Mouse (Mus musculus) CD4-positive helper T cell, adult 2 months (primary cell): ENCODE data around the gene Vstm4.
A peak's percentile ranks its signal among the peaks of the same experiment; 100 is the strongest.

Source experiments
- DNase-seq: peaks from one replicate; pipeline ENCODE4 v3.0.0-alpha.2; 2012; ENCODE audit warnings: low read depth, missing footprints, low spot score

Vstm4 gene

GRCm38 (mm10) chr14:32856681-32857328 lies at the start of gene Vstm4:
Gene Vstm4, plus strand, starts transcription at chr14:32856756.
- no peak for DNase-seq

GRCm38 (mm10) chr14:32810111-32810510 lies 46.4 kb upstream of the Vstm4 start:
- DNase-seq: no peak

GRCm38 (mm10) chr14:32812429-32812828 lies 44.1 kb upstream of the Vstm4 start:
- DNase-seq: no peak

- DNase-seq: no peak
Measured at GRCm38 (mm10) chr14:32814961-32815360, 41.6 kb upstream of the Vstm4 start.

GRCm38 (mm10) chr14:32816533-32816932 lies 40.0 kb upstream of the Vstm4 start:
- no peak for DNase-seq

GRCm38 (mm10) chr14:32817258-32817657 lies 39.3 kb upstream of the Vstm4 start:
- no peak for DNase-seq

GRCm38 (mm10) chr14:32819297-32819696 lies 37.3 kb upstream of the Vstm4 start:
- DNase-seq: no peak

- DNase-seq: no peak
Measured at GRCm38 (mm10) chr14:32822812-32823211, 33.7 kb upstream of the Vstm4 start.

- DNase-seq: no peak
Measured at GRCm38 (mm10) chr14:32823861-32824260, 32.7 kb upstream of the Vstm4 start.

GRCm38 (mm10) chr14:32824267-32825150 lies 32.0 kb upstream of the Vstm4 start:
- no peak for DNase-seq

- peak; percentile 7 for DNase-seq
Measured at GRCm38 (mm10) chr14:32825426-32826032, 31.0 kb upstream of the Vstm4 start.

GRCm38 (mm10) chr14:32827165-32827564 lies 29.4 kb upstream of the Vstm4 start:
- no peak for DNase-seq

- no peak for DNase-seq
Measured at GRCm38 (mm10) chr14:32827994-32828650, 28.4 kb upstream of the Vstm4 start.

- DNase-seq: no peak
Measured at GRCm38 (mm10) chr14:32833847-32834246, 22.7 kb upstream of the Vstm4 start, which contains the start of gene Fam170b. Gene Fam170b, plus strand, starts transcription at chr14:32833962.

GRCm38 (mm10) chr14:32835181-32835580 lies 21.4 kb upstream of the Vstm4 start:
- DNase-seq: no peak

GRCm38 (mm10) chr14:32835596-32835995 lies 21.0 kb upstream of the Vstm4 start:
- no peak for DNase-seq

- no peak for DNase-seq
Measured at GRCm38 (mm10) chr14:32836191-32836590, 20.4 kb upstream of the Vstm4 start.

GRCm38 (mm10) chr14:32842052-32842451 lies 14.5 kb upstream of the Vstm4 start:
- DNase-seq: no peak

- no peak for DNase-seq
Measured at GRCm38 (mm10) chr14:32854059-32854458, 2.5 kb upstream of the Vstm4 start.

GRCm38 (mm10) chr14:32856246-32856645 lies 310 bp upstream of the Vstm4 start:
- DNase-seq: no peak

GRCm38 (mm10) chr14:32858361-32858760 lies 1.8 kb downstream of the Vstm4 start:
- DNase-seq: no peak
